Mouse (Mus musculus) kidney, adult 2 months (tissue): ENCODE measurements at regions not wholly inside any gene's neighbourhood (a gene's known extent, or its start where the extent isn't known, plus 50 kb on each side); places are given as distances from the start of the nearest gene placed in this dataset.
A peak's percentile ranks its signal among the peaks of the same experiment; 100 is the strongest.

ENCODE experiments used
- DNase-seq: peaks from one replicate; pipeline ENCODE4 v3.0.0; 2021
- H3K27ac ChIP-seq: fragments of 200-500 bp; 2 replicates; pipeline ENCODE4 v1.5.1; 2012; ENCODE audit warnings: low read depth, low read length, control low read depth, inconsistent platforms; ENCODE audit not compliant: insufficient read depth
- H3K27me3 ChIP-seq: fragments of 200-500 bp; replicated peaks from 2 replicates; pipeline ENCODE4 v1.6.1; 2012; ENCODE audit warnings: mild to moderate bottlenecking, moderate library complexity, low read length, inconsistent platforms; ENCODE audit not compliant: control insufficient read depth, insufficient read depth
- H3K36me3 ChIP-seq: fragments of 200-500 bp; 2 replicates; pipeline ENCODE4 v1.6.1; 2012; ENCODE audit warnings: mild to moderate bottlenecking, moderate library complexity, low read length, inconsistent platforms; ENCODE audit not compliant: control insufficient read depth, insufficient read depth
- H3K4me1 ChIP-seq: fragments of 200-500 bp; 2 replicates; pipeline ENCODE4 v1.6.1; 2011; ENCODE audit warnings: low read length; ENCODE audit not compliant: control insufficient read depth, insufficient read depth
- H3K4me3 ChIP-seq: fragments of 200-500 bp; 2 replicates; pipeline ENCODE4 v1.5.1; 2011; ENCODE audit warnings: mild to moderate bottlenecking, low read depth, low read length, control low read depth; ENCODE audit not compliant: insufficient read depth
- CTCF ChIP-seq: fragments of 200-500 bp; conservative IDR thresholded peaks from 2 replicates; pipeline ENCODE4 v1.5.1; 2011; ENCODE audit warnings: low read depth, mild to moderate bottlenecking, control low read depth, low read length, moderate library complexity, mixed read lengths; ENCODE audit not compliant: insufficient read depth, insufficient read length
- POLR2A ChIP-seq: fragments of 200-500 bp; IDR thresholded peaks from one replicate; pipeline ENCODE4 v1.6.1; 2011; ENCODE audit warnings: low read depth, low read length, control low read depth
- WGBS: fragments of 180-500 bp; shearing (Covaris S2); methylation state at CpG from one replicate; pipeline ENCODE4 v1.1.7; 2018; 5-methylcytosine and 5-hydroxymethylcytosine counted together

DNA sequence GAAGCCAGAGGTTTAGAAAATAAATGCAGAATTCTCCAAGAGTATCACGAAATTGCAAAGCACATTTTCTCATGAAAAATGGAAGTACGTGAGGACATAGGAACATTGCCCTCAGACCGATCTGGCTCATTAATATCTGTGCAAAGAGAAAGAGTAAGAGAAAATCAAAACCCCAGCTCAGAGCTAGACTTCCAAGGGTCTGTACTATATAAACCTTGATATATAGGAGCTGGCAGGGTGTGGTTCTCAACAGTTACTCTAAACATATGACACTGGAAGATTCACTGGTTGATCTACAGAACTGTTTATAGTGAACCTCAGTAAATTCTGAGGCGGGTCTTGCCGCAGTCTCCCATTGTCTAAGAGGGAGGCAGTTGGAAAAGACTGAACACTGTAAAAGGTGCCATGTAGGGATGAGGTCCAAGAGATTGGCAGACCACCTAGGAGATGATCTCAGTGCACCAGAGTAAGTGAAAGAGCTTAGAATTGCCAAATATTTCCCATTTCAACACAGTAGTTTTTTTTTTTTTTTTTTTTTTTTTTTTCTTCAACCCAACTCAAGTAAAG lies 1014.0 kb upstream of the Slit2 start:
- 83% methylated on average over 5 of the region's 5 CpGs for WGBS
- no peak for TF ChIP-seq POLR2A
- TF ChIP-seq CTCF: no peak
- no peak overlapping the region for H3K4me3 ChIP-seq
- H3K4me1 ChIP-seq: no peaks in the 10 kb centered on the region
- H3K36me3 ChIP-seq: no peaks in the 10 kb centered on the region
- DNase-seq: no peak
- H3K27ac ChIP-seq: no peak overlapping the region
- no peaks in the 10 kb centered on the region for H3K27me3 ChIP-seq

DNA sequence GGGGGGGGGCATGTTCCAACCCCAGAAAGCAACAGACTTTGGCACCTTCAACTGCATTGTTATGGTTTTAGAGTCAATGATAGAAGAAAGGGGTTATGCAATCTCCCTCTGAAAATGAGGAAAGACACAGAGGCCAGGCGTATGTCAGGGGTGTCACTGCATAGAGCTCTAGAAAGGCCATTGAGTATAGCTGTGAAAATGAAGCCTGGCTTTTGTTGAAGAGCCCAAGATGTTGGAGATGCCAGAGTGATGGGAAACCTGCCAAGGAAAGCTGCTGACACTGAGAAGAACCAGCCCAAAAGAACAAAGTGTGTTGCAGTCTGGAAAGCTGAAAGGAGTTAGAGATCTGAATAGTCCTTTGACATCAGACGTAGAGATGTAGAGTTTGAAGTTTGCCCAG lies 1022.2 kb upstream of the Slit2 start:
- DNase-seq: peak; percentile 15
- WGBS: 69% methylated on average over 2 of the region's 2 CpGs
- no peak for TF ChIP-seq CTCF
- no peak for TF ChIP-seq POLR2A

DNA sequence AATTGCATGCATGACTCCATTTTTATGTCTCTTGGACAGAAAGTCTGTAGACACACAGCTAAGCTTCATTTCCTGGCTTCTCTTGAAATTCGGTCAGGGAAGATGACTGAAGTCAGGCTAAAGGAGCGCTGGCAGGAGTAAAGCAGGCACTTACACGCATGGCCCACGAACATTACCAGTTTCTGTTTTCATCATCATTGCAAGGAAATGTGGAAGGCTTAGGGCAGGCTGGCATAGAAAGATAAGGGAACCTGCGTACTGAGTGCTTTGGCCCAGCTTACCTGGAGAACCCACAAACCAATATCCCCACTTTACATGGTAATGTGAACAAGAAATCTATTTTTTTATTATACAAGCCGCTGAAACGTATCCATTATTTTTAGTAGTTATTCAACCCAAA lies 1056.6 kb upstream of the Slit2 start:
- TF ChIP-seq CTCF: no peak
- no peak for TF ChIP-seq POLR2A
- Histone ChIP-seq H3K27me3 (no peaks in the 10 kb centered on the region), H3K4me3 (no peak overlapping the region), H3K36me3 (no peaks in the 10 kb centered on the region), H3K27ac (no peak overlapping the region), H3K4me1 (no peaks in the 10 kb centered on the region)
- 81% methylated on average over 7 of the region's 7 CpGs for WGBS
- no peak for DNase-seq

More for the DNA sequence above, 1022.2 kb upstream of the Slit2 start:
- no peaks in the 10 kb centered on the region for H3K27me3 ChIP-seq
- no peak overlapping the region for H3K27ac ChIP-seq
- no peaks in the 10 kb centered on the region for H3K36me3 ChIP-seq
- no peaks in the 10 kb centered on the region for H3K4me1 ChIP-seq
- no peak overlapping the region for H3K4me3 ChIP-seq

DNA sequence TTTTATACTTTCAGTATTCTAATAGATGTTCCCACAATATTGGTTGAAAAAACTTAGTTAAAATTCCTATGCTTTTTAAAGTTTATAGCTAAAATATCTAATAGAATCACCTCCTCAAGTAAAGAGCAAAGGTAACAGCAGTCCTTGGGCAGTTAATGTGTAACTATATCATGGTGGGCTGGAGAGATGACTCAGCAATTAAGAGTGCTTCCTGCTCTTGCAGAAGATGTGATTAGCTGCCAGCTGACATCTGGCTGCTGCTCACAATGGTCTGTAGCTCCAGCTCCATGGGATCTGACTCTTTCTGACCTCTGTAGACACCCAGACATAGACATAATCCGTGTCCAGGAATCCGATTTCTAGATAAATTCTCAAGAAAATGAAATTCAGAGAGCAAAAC lies 1044.5 kb upstream of the Lcorl start:
- 72% methylated on average over 2 of the region's 2 CpGs for WGBS
- peak; percentile 23 for DNase-seq
- Histone ChIP-seq H3K27me3 (no peaks in the 10 kb centered on the region), H3K4me1 (no peaks in the 10 kb centered on the region), H3K27ac (no peak overlapping the region), H3K36me3 (no peaks in the 10 kb centered on the region), H3K4me3 (no peak overlapping the region)
- TF ChIP-seq CTCF (no peak), POLR2A (no peak)

DNA sequence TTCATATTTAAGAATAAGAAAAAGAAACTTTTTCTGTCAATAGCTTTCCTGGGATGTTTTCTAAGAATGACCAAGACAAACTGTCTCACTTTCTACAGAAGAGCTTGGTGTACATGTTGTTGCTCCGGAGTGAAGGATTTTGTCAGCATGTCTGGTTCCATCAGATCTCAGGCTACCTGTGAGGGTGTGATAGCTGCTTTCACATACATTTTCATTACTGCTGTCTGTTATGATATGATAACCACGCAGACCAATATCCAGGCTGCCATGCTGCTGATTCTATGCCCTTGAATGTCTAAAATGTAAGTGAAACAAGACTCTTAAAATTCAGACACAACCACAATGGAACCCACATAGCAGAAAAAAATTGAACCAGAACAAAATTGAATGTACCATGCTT lies 1036.6 kb upstream of the Lcorl start:
- H3K4me3 ChIP-seq: no peak overlapping the region
- H3K4me1 ChIP-seq: no peaks in the 10 kb centered on the region
- DNase-seq: no peak
- no peaks in the 10 kb centered on the region for H3K36me3 ChIP-seq
- WGBS: 93% methylated on average over 2 of the region's 2 CpGs
- TF ChIP-seq POLR2A (no peak), CTCF (no peak)
- H3K27ac ChIP-seq: no peak overlapping the region
- no peaks in the 10 kb centered on the region for H3K27me3 ChIP-seq

DNA sequence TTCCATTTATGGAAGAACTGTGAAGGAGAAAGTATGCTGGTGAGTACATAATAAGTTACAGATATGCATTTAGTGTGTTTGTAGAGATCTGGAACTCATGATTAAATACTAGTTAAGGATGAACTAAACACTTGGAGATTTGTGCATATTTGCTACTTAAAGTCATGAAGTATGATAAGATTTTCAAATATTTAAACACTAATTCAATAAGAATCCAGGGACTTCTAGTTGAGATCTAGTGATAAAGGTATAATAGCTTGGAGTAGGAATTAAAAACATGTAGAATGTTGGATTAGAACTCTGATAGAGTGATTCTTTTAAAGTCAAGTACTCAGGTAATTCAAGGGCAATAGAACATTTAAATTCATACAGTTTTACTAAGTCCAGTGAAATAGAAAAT lies 1026.5 kb upstream of the Lcorl start:
- no peak for DNase-seq
- Histone ChIP-seq H3K4me3 (no peak overlapping the region), H3K36me3 (no peaks in the 10 kb centered on the region), H3K4me1 (no peaks in the 10 kb centered on the region), H3K27me3 (no peaks in the 10 kb centered on the region), H3K27ac (no peak overlapping the region)
- TF ChIP-seq CTCF: no peak
- no peak for TF ChIP-seq POLR2A

DNA sequence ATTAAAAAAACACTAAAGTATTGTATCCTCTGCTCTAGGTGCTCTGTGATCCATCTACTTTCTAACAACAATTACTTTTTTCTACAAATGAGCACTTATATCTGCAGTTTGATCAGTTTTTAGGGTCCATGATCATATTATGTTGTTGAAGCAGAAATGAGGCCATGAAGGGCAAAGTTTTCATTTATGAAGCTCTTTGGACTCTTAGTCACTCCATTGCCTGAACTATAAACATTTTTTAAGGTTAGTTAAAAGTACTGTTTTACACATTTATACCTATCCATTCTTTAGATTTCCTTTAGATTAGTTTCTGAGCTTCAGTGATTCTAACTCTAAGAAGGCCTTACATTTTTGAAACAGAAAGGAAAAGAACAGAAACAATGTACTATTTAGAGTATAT lies 999.4 kb upstream of the Lcorl start:
- no peak for TF ChIP-seq POLR2A
- no peak for TF ChIP-seq CTCF
- Histone ChIP-seq H3K4me1 (no peaks in the 10 kb centered on the region), H3K27ac (no peak overlapping the region), H3K27me3 (no peaks in the 10 kb centered on the region), H3K4me3 (no peak overlapping the region), H3K36me3 (no peaks in the 10 kb centered on the region)
- no peak for DNase-seq

DNA sequence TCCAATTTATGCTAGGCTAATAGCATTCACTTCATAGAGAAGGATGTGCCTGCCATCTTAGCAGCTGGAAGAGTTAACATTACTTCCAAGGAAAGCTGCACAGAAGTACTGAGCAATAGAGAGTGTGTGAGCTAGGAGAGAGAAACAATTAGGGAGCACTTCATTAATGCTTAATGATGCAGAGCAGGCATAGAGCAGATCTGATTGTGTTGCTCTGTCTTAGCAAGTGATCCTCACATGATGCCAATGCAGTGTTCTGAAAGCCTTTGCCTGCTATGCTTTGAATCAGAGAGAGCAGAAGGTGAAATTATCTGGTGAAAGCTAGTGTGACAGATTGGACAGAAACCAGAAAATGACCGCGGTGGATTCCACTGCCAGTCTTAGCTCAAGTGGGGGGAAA lies 987.8 kb upstream of the Lcorl start:
- DNase-seq: no peak
- Histone ChIP-seq H3K4me1 (no peaks in the 10 kb centered on the region), H3K36me3 (no peaks in the 10 kb centered on the region), H3K4me3 (no peak overlapping the region), H3K27me3 (no peaks in the 10 kb centered on the region), H3K27ac (no peak overlapping the region)
- TF ChIP-seq POLR2A: no peak
- no peak for TF ChIP-seq CTCF
- 83% methylated on average over 2 of the region's 2 CpGs for WGBS
